Mouse (Mus musculus): Measurements from ENCODE around the gene Lsm11. TPM values are rescaled to one million over a fixed set of nuclear protein-coding genes. Genes with fewer than 3 reads are reported as not detected.
"Not testable (repeated sequence)": the region's sequence is repeated elsewhere in the genome, so short reads cannot be mapped to it uniquely, and the experiment has no call there.

Gene Lsm11
- total RNA-seq, 2 experiments from 2014 or later, result 4.8 to 5.2 TPM

- no peak for DNase-seq
- intact Hi-C loops (cut with DNase I), result loop anchor here (10.0 kb wide), 3 partner anchors 342 to 1272 kb away; partner anchors contain the start of gene Ebf1
Observed at GRCm38 (mm10) chr11:45886596-45886995, 58.1 kb downstream of the Lsm11 start.

- intact Hi-C loops (cut with DNase I), result loop anchor here (10.0 kb wide), 3 partner anchors 341 to 1271 kb away; partner anchors contain the start of gene Ebf1
- DNase-seq, result no peak
Observed at GRCm38 (mm10) chr11:45885606-45886230, 59.0 kb downstream of the Lsm11 start.

- peak in 1 of 2 experiments; percentile 29 for DNase-seq
- intact Hi-C loops (cut with DNase I), result loop anchor here (5.0 to 10.0 kb wide), 5 partner anchors 202 to 1297 kb away; partner anchors contain the start of gene Ebf1
Observed at GRCm38 (mm10) chr11:45884029-45884428, 60.7 kb downstream of the Lsm11 start.

GRCm38 (mm10) chr11:45883270-45883931 is 61.3 kb downstream of the Lsm11 start:
- peak in 1 of 2 experiments; percentile 25 for DNase-seq
- intact Hi-C loops (cut with DNase I), result loop anchor here (5.0 to 10.0 kb wide), 5 partner anchors 201 to 1296 kb away; partner anchors contain the start of gene Ebf1

- no peak for DNase-seq
- intact Hi-C loops (cut with DNase I), result loop anchor here (1.0 to 10.0 kb wide), 6 partner anchors 86 to 1294 kb away; partner anchors contain the start of gene Ebf1
Observed at GRCm38 (mm10) chr11:45881683-45882068, 63.1 kb downstream of the Lsm11 start.

- intact Hi-C loops (cut with DNase I), result loop anchor here (1.0 to 10.0 kb wide), 6 partner anchors 86 to 1294 kb away; partner anchors contain the start of gene Ebf1
- DNase-seq, result peak; percentile 46 to 71
Observed at GRCm38 (mm10) chr11:45881026-45881682, 63.6 kb downstream of the Lsm11 start.

GRCm38 (mm10) chr11:45879366-45879765 is 65.4 kb downstream of the Lsm11 start:
- intact Hi-C loops (cut with DNase I), result loop anchor here (1.0 kb wide), 1 partner anchor 127 kb away; no protein-coding TSS in a partner anchor
- not testable (repeated sequence) for DNase-seq

Other genes starting within 250 kb of the Lsm11 start
- 10 to 100 TPM; 37.4 to 38.2 TPM for gene Clint1, start 92.9 kb downstream of the Lsm11 start, total RNA-seq (2021)
- gene Thg1l, start 10.6 kb upstream of the Lsm11 start, total RNA-seq (2021), result 1 to 10 TPM; 4.9 to 6.3 TPM
- gene Sox30, start 35.4 kb upstream of the Lsm11 start, total RNA-seq (2021), result under 1 TPM; 0.14 to 0.24 TPM
- gene Gm12166, start 107.4 kb upstream of the Lsm11 start, total RNA-seq (2021), result 1 to 10 TPM; 2.3 to 3.1 TPM
- gene Adam19, start 111.1 kb upstream of the Lsm11 start, total RNA-seq (2021), result 10 to 100 TPM; 56.8 to 77.7 TPM
- under 1 TPM; 0.07 to 0.24 TPM for gene Nipal4, start 221.6 kb upstream of the Lsm11 start, total RNA-seq (2021)

Data from heart, postnatal 14 days (tissue).